Mouse (Mus musculus): ENCODE data around the gene Vps8.

GRCm38 (mm10) chr16:21389316-21389715, 33.6 kb upstream of the Vps8 start:
- TF ChIP-seq CTCF (IDR thresholded peaks at IDR 0.05; ENCODE audit: borderline replicate concordance, insufficient read depth, low read length) (no peak), POLR2A (IDR thresholded peaks at IDR 0.05; ENCODE audit: low read depth, low read length) (no peak)
